8 mouse cellular contexts compared by ENCODE assay signal in genomic region chr7:18990601-18991295, GRCm38 (mm10). TPM values are rescaled to one million over a fixed set of nuclear protein-coding genes. Genes with fewer than 3 reads are reported as not detected.
DNase-seq lines count a peak whose midpoint lies in the region; ATAC-seq and TF ChIP-seq lines count a peak whose summit lies in the region.

TSS of gene Mypop (plus strand) at chr7:18991245.

- H3K9ac ChIP-seq in ES-E14 (ENCODE audit: insufficient read depth, low read depth, low read length, poor library complexity, severe bottlenecking) = peak within 1 kb of the TSS; percentile 44
- peak within 1 kb of the TSS; percentile 59 for H3K9ac ChIP-seq in forebrain, embryonic 15.5 days (replicated peaks)

- peak within 1 kb of the TSS; percentile 61 to 70 for H3K4me3 ChIP-seq in ES-E14 (ENCODE audit: insufficient read depth in 1 of 2, low read depth in 1 of 2, low read length in 2 of 2, poor library complexity in 1 of 2, severe bottlenecking in 1 of 2)
- H3K4me3 ChIP-seq in forebrain, embryonic 15.5 days = peak within 1 kb of the TSS; percentile 54
- peak within 1 kb of the TSS; percentile 32 for H3K4me3 ChIP-seq in lung, adult 2 months (replicated peaks; ENCODE audit: extremely low read depth, low read depth, low read length)

- DNase-seq in ES-E14 (ENCODE audit: low read depth, low spot score) = peak; percentile 100
- peak; percentile 100 for DNase-seq in cerebellum, adult 11-12 months
- DNase-seq in heart, postnatal 25 days (ENCODE audit: low spot score) = peak; percentile 99
- DNase-seq in layer of hippocampus, adult 18-20 months (ENCODE audit: low spot score in 2 of 2) = peak; percentile 100
- DNase-seq in lung, adult 2 months = peak; percentile 97
- peak; percentile 99 for DNase-seq in thymus, adult 18-20 months

- H3K36me3 ChIP-seq in ES-E14 (ENCODE audit: control insufficient read depth, insufficient read depth, low read length, poor library complexity, severe bottlenecking) = no peaks in the 10 kb centered on the region
- no peaks in the 10 kb centered on the region for H3K36me3 ChIP-seq in forebrain, embryonic 15.5 days

- no peak within 1 kb of the TSS for H3K27ac ChIP-seq in ES-E14 (ENCODE audit: insufficient read depth, low read depth, low read length, poor library complexity, severe bottlenecking)
- H3K27ac ChIP-seq in forebrain, embryonic 15.5 days (replicated peaks) = peak within 1 kb of the TSS; percentile 95

- TF ChIP-seq CTCF in lung, adult 2 months (IDR thresholded peaks at IDR 0.05; ENCODE audit: insufficient read depth, low read length) = no peak

- TF ChIP-seq POLR2A in lung, adult 2 months (IDR thresholded peaks at IDR 0.05; ENCODE audit: borderline replicate concordance, extremely low read depth, low read depth, low read length) = peak; percentile 80; the same call in 1 of the 2 replicates

- H3K4me2 ChIP-seq in forebrain, embryonic 15.5 days (replicated peaks) = peak within 1 kb of the TSS; percentile 87

- intact Hi-C loops in heart, postnatal 25 days (cut with DNase I) = no loop called here

- H3K4me1 ChIP-seq in ES-E14 (ENCODE audit: control insufficient read depth in 2 of 2, insufficient read depth in 2 of 2, low read length in 2 of 2, poor library complexity in 1 of 2) = peaks cover 0 to 3% of the 10 kb centered on the region in 2 experiments; a peak in 1 of 4 replicates
- peaks cover 31% of the 10 kb centered on the region for H3K4me1 ChIP-seq in forebrain, embryonic 15.5 days
- H3K4me1 ChIP-seq in lung, adult 2 months (ENCODE audit: control insufficient read depth, insufficient read depth, low read length) = no peaks in the 10 kb centered on the region

- peak; percentile 95 for ATAC-seq in forebrain, embryonic 15.5 days (replicated peaks)
- ATAC-seq in neutrophil, adult 5-6 weeks (ENCODE audit: extremely low read depth, insufficient number of reproducible peaks, low FRiP score, poor library complexity, severe bottlenecking) = peak; percentile 90

- H3K9me3 ChIP-seq in ES-E14 (ENCODE audit: control insufficient read depth, insufficient read depth, low read depth, low read length) = no peaks in the 10 kb centered on the region
- no peaks in the 10 kb centered on the region for H3K9me3 ChIP-seq in forebrain, embryonic 15.5 days

- H3K27me3 ChIP-seq in forebrain, embryonic 15.5 days = peaks cover 11% of the 10 kb centered on the region; the same call in 1 of the 2 replicates

- under 1% methylated on average over 37 of the region's 37 CpGs for WGBS in forebrain, embryonic 15.5 days
- WGBS in lung, adult 2 months = under 1% methylated on average over 37 of the region's 37 CpGs

- in situ Hi-C loops in ES-E14 (cut with MboI; ENCODE audit: low sequenced_read_pairs in 2 of 2, unreplicated experiment in 2 of 2) = no loop called here

TF ChIP-seq in ES-E14, 5 proteins besides CTCF, POLR2A, EP300 and RAD21:
- no peak for TF ChIP-seq MAFK (IDR thresholded peaks at IDR 0.05; ENCODE audit: insufficient read depth, low read depth, low read length)
- no peak for TF ChIP-seq ZNF384 (IDR thresholded peaks at IDR 0.05; ENCODE audit: low read depth, low read length)
- TF ChIP-seq HCFC1 (IDR thresholded peaks at IDR 0.05; ENCODE audit: borderline replicate concordance, insufficient read depth, low read length) = no peak
- TF ChIP-seq CHD2 (IDR thresholded peaks at IDR 0.05; ENCODE audit: low read depth, low read length) = no peak
- TF ChIP-seq ZC3H11A (IDR thresholded peaks at IDR 0.05; ENCODE audit: borderline replicate concordance, low read depth, low read length) = no peak
TF ChIP-seq in ES-E14: peak in this region for 0.

RNA-seq across cellular contexts. Expression of gene Mypop, which starts in this region (rescaled TPM):
- total RNA-seq in ES-E14 (2012; rRNA removed) = 3.1 and 3.7 TPM in 2 replicates
- 4.4 and 5.5 TPM in 2 replicates for polyA plus RNA-seq in forebrain, embryonic 15.5 days (2015; fragmentation: Nextera tagmentation; extraction: Ambion mirVana)
- 1 to 10 TPM; 3.2 to 4.0 TPM for total RNA-seq in heart, postnatal 25 days (2021)
- 10 to 100 TPM; 50.1 to 50.7 TPM for total RNA-seq in layer of hippocampus, adult 18-20 months (2021)
- polyA plus RNA-seq in lung, adult 2 months (2012; rRNA removed) = 7.2 and 10.2 TPM in 2 replicates
- 0.74 and 2.0 TPM in 2 replicates for total RNA-seq in neutrophil, adult 5-6 weeks (2017)

Comparison
In these comparisons a context has a peak if more than half of its experiments do, and no peak if none do; other contexts are left out.
1. RNA of gene Mypop (total RNA-seq): 50.1 to 50.7 TPM in layer of hippocampus, adult 18-20 months; 3.2 to 4.0 TPM in heart, postnatal 25 days, 3.1 to 3.7 TPM in ES-E14 and 0.74 to 2.0 TPM in neutrophil, adult 5-6 weeks; every median in the first group is over 10 times any median in the second.
2. Peak in every context shown above with its lines, with median percentiles within 50 percentile points of each other: DNase-seq and H3K4me3 ChIP-seq.